Mouse (Mus musculus) bone marrow, adult 2 months (tissue): Measurements from ENCODE around the gene Grk3.

Experiments used
- CTCF ChIP-seq: fragments of 200-500 bp; IDR thresholded peaks from 2 replicates; pipeline ENCODE4 v1.5.1; 2011; ENCODE audit warnings: low read length, control low read depth; ENCODE audit not compliant: control insufficient read depth, insufficient read depth
- POLR2A ChIP-seq: fragments of 200-500 bp; IDR thresholded peaks from 2 replicates; pipeline ENCODE4 v1.6.1; 2011; ENCODE audit warnings: low read depth, mild to moderate bottlenecking, control low read depth, low read length, borderline replicate concordance; ENCODE audit not compliant: control insufficient read depth

GRCm38 (mm10) chr5:113009183-113009820 is 6.3 kb downstream of the Grk3 start:
- TF ChIP-seq CTCF = no peak
- no peak for TF ChIP-seq POLR2A
